Mouse (Mus musculus) left cerebral cortex, postnatal 14 days (tissue): Measurements from ENCODE around the gene Rftn2. TPM values are rescaled to one million over a fixed set of nuclear protein-coding genes. Genes with fewer than 3 reads are reported as not detected.

Source experiments
- DNase-seq, 2 experiments: peaks; one replicate each; pipeline ENCODE4 v3.0.0; 2021 to 2022; ENCODE audit warnings: low spot score in 2 of 2, mixed read lengths in 1 of 2
- intact Hi-C: fragments of 180-260 bp; cut with DNase I; formaldehyde crosslinking; loops from one replicate; pipeline ENCODE4 v1.15.1; 2025
- total RNA-seq, 2 experiments: library from RNA; stranded (reverse); gene quantifications; 2 replicates each; pipeline ENCODE4 v1.2.3; 2021

Rftn2 gene
- total RNA-seq, 2 experiments from 2014 or later = 18.5 to 19.5 TPM

GRCm38 (mm10) chr1:55213936-55214335, 12.6 kb downstream of the Rftn2 start:
- DNase-seq = no peak

GRCm38 (mm10) chr1:55213475-55213874, 13.1 kb downstream of the Rftn2 start:
- intact Hi-C loops = no loop called here
- DNase-seq = no peak

More at GRCm38 (mm10) chr1:55213936-55214335, 12.6 kb downstream of the Rftn2 start:
- intact Hi-C loops = no loop called here

DNA sequence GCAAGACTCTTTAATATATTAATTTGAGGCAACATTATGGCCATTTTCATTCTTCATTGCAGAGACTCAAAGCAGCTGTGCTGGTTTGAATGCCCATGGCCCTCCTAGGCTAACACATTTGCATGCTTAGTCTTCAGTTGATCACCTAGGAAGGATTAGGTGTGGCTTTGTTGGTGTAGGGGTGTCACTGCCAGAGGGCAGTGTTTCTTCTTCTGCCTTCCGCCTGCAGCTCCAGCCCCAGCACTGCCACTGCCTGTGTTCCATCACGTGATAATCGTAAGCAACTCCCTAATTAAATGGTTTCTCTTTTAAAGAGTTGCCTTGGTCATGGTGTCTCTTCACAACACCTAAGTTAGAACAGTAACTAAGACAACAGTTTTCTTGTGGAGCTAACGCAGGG, 13.8 kb downstream of the Rftn2 start:
- intact Hi-C loops = no loop called here
- no peak for DNase-seq

DNA sequence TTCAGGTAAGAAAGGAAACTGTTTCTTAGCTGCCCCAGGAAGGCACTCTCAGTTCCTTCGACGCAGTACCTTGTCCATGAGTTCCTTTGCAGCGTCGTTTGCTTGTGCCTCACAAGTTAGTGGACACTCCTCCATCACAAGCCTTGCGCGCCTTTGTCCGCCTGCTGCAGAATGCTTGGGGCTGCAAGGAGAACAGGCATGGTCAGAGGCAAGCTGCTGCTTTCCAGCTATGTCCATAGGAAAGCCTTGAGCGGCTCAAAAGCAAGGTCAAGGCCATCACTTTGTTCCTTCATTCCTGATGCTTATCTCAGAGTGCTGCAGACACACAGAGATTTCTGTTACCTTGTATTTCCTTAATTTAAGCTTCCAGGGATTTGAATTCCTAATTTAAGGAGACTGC, 15.5 kb downstream of the Rftn2 start:
- intact Hi-C loops = no loop called here
- DNase-seq = no peak

DNA sequence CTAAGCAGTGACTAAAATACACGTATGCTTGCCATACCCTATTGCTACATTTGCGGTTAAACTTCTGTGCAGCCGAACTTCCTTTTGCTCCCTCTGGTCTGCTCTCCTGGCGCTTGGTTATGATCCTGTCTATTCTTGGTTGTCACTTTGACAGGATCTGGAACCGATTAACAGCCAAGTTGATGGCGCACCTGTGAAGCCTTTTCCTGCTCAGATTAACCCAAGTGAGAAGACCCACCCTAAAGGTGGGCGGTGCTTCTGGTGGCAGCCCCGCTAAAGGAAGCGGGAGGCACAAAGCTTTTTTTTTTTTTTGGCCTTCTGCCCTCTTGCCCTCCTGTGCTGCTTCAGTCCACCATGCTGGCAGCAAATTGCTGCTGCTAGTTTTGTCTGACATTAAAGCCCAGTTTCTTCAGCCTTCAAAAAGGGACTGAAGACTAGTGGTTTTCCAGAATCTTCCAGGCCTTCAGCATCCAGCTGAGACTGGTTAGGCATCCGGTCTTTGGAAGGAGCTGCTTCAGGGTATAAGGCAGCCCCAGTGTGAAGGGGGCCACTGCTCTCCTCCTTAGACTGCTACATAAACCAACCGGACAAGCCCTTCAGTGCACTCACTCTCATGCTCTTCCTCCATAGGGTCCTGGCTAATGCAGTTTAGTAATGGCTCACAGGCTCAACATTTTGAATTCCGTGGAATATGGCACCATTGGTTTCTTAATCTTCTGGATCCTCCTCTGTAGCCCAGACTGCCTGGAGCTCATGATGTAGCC, 16.2 kb downstream of the Rftn2 start:
- DNase-seq = no peak
- intact Hi-C loops = no loop called here

GRCm38 (mm10) chr1:55208500-55209140, 18.0 kb downstream of the Rftn2 start:
- intact Hi-C loops = no loop called here
- DNase-seq = no peak

DNA sequence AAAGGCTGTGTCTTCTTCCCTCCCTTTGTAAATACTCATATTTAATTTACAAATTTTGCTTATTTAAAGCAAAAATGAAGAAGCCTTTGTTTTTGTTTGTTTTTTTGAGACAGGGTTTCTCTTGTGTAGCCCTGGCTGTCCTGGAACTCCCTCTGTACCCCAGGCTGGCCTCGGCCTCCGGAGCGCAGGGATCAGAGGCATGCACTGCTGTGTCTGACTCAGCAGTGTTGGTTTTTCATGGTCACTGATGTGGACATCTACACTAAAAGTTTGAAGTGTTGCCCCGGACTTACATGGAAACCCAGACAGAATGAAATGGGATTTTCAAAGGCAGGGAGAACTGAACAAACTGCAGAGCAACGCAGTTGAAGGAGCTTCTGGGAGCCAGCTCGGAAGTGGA, 19.0 kb downstream of the Rftn2 start:
- intact Hi-C loops = no loop called here
- no peak for DNase-seq

DNA sequence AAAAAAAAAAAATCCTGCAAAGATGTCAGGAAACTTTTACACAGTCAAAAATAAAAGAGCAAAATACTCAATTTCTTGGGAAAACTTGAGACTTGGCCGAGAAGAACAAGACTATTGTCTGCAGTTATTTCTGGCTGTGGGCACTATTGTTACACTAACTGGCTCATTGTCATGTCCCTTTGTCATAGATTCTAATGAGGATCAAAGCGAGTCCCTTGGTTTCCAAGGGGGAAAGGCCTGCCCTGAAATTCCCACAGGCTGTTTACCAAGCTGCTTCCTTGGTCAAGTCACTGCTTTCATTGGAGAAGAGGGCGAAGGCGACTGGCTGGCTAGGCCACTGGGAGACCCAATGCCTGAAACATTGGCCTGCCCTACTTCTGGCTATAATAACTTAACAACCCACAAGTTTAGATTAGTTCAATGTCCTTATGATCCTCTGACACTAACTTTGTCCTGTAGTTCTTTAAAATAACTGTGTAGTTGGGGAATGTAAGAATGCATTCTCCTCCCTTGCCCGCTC, 20.7 kb downstream of the Rftn2 start:
- DNase-seq = no peak
- intact Hi-C loops = no loop called here

GRCm38 (mm10) chr1:55201850-55202752, 24.5 kb downstream of the Rftn2 start:
- DNase-seq = peak; percentile 58 to 72

GRCm38 (mm10) chr1:55198719-55199118, 27.9 kb downstream of the Rftn2 start:
- intact Hi-C loops = no loop called here
- DNase-seq = no peak

More at GRCm38 (mm10) chr1:55201850-55202752, 24.5 kb downstream of the Rftn2 start:
- intact Hi-C loops = no loop called here

GRCm38 (mm10) chr1:55196327-55197003, 30.1 kb downstream of the Rftn2 start:
- intact Hi-C loops = no loop called here
- no peak for DNase-seq

DNA sequence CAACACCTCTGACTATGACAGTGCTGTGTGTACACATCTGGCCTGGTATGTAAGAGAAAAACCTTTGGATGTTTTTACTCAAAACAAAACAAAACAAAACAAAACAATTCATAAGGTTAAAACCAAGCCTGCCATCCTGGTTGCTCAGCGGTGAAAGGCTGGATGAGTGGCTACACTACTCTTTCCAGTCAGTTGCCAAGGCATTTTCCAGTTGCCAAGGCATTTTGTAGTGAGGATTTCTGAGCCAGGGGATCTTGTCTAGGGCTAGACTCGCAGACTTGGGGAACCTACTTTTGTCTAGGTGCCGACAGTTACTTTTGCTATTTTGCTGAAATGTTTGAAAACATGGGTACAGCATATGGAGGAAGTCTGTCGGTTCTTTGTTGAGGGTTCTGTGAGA, 31.6 kb downstream of the Rftn2 start:
- DNase-seq = no peak
- intact Hi-C loops = no loop called here

- no peak for DNase-seq
- intact Hi-C loops = no loop called here
Measured at GRCm38 (mm10) chr1:55194064-55194915, 32.3 kb downstream of the Rftn2 start.

- DNase-seq = no peak
- intact Hi-C loops = no loop called here
Measured at GRCm38 (mm10) chr1:55193316-55193715, 33.3 kb downstream of the Rftn2 start.

DNA sequence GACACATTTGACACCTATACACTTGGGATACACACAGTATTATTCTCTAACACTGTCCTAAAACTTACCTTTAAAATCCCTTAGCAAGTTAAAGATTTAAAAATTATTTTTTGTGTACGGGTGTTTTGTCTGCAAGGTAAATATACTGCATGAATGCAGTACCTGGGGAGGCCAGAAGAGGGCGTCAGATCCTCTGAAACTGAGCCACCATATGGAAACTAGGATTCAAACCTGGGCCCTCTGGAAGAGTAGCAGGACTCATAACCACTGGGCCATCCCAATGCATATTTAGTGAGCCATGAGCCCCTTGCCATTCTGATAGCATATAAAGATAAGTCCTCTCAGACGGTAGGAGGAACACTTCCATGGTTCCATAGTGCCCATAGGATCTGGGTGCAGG, 33.8 kb downstream of the Rftn2 start:
- intact Hi-C loops = no loop called here
- DNase-seq = peak in 1 of 2 experiments; percentile 22

DNA sequence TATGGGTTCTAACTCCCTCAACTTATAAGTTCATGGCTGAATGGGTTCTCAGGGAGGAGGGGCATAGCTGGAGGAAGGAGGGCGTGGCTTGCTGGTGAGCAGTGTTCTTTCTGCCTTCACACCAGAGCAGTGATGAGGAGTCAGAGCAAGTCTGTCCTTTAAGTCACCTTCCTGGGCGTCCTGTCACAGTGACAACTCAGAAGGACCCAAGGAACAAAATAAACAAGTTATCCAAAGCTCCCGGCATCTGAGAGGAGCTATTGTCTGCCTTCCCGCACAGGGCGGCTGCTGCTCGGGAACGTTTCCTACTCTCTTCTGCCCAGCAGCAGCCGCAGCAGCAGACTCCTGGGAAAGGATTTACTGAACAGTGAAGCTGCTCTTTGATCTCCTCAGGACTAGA, 34.6 kb downstream of the Rftn2 start:
- intact Hi-C loops = no loop called here
- DNase-seq = no peak

GRCm38 (mm10) chr1:55186592-55187210, 39.9 kb downstream of the Rftn2 start:
- intact Hi-C loops = no loop called here
- DNase-seq = no peak

GRCm38 (mm10) chr1:55185718-55186117, 40.9 kb downstream of the Rftn2 start:
- no peak for DNase-seq
- intact Hi-C loops = no loop called here
